Mouse (Mus musculus) stomach, postnatal 0 days (tissue): Measurements from ENCODE around the gene Adprhl1.

Experiments
- CTCF ChIP-seq: IDR thresholded peaks from 2 replicates; pipeline ENCODE4 v1.5.1; 2016; ENCODE audit warnings: antibody characterized with exemption, low read depth, mild to moderate bottlenecking, moderate library complexity
- EP300 ChIP-seq: optimal IDR thresholded peaks from 2 replicates; pipeline ENCODE3; 2016; ENCODE audit warnings: antibody characterized with exemption

GRCm38 (mm10) chr8:13230471-13230870, 23.5 kb downstream of the Adprhl1 start:
- TF ChIP-seq CTCF = no peak
- no peak for TF ChIP-seq EP300
